Mouse (Mus musculus): ENCODE data around the gene Scarb2. TPM values are rescaled to one million over a fixed set of nuclear protein-coding genes. Genes with fewer than 3 reads are reported as not detected.

The Scarb2 gene
- polyA plus RNA-seq, 1 experiment, result 4.8 TPM

DNA sequence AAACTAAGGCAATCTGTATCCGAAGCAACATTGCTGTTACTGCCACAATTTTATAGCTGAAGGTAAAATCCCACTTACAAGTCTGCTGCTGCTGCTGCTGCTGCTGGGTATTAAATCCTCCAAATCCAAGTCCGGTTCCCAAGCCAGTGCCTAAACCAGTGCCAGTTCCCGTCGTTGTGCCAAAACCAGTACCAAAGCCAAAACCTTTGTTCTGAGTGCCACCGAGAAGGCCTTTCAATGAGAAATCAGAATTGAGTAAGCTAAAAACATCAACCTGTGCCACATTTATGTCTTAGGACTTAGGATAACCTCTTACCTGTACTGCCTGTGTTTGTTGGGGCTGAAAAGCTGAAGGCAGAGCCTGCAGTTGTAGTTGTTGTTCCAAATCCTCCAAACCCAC lies 75.9 kb downstream of the Scarb2 start:
- H3K27me3 ChIP-seq (replicated peaks), result no peaks in the 10 kb centered on the region

DNA sequence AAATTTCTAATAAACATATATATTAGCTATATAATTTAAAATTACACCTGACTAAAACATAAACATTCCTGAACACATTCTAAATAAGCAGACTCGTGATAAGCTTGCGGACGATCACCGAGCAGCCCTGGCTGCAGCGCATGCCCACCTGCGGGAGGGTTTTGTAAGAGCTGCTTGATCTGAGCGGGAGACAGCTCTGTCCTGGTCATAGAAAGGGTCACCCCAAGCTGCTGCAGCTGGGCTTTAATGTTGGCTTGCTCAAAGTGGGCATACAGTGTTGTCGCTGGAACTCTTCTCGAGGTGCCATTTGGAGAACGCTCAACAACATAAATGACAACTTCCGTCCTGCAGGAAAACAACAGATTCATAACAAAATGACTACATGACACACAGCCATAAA lies 82.5 kb downstream of the Scarb2 start:
- H3K4me3 ChIP-seq (replicated peaks), result no peak overlapping the region
- H3K9me3 ChIP-seq, result no peaks in the 10 kb centered on the region
- TF ChIP-seq FLI1 (IDR thresholded peaks at IDR 0.05; ENCODE audit: low read length), result no peak
- TF ChIP-seq GATA1 (IDR thresholded peaks at IDR 0.05; ENCODE audit: borderline replicate concordance, low read length), result no peak
- no peaks in the 10 kb centered on the region for H3K4me1 ChIP-seq
- peaks cover 97% of the 10 kb centered on the region for H3K36me3 ChIP-seq (replicated peaks; ENCODE audit: low read length)
- no peaks in the 10 kb centered on the region for H3K27me3 ChIP-seq (replicated peaks)

More for the DNA sequence above, 75.9 kb downstream of the Scarb2 start:
- Histone ChIP-seq H3K9me3 (no peaks in the 10 kb centered on the region), H3K4me1 (peaks cover 10% of the 10 kb centered on the region), H3K4me3 (replicated peaks) (no peak overlapping the region), H3K36me3 (replicated peaks; ENCODE audit: low read length) (peaks cover 52% of the 10 kb centered on the region)
- TF ChIP-seq GATA1 (IDR thresholded peaks at IDR 0.05; ENCODE audit: borderline replicate concordance, low read length) (no peak), FLI1 (IDR thresholded peaks at IDR 0.05; ENCODE audit: low read length) (no peak)

DNA sequence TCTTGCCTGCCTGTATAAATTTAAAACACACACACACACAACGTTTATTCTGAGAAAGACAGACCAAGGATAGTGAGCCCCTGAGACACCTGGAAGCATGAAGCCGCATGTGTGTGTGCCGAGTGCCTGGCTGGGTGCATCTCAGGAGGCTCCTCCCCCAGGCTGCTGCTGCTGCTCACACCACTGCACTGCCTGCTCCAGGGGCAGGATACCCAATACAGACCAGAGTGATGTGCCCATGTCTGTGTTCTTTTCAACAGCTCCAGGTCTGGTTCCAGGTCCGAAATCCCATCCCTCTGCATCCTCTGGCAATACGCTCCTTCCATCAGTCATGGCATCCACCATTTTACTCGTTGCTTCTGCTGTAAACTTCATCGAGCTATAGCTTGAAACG lies 92.7 kb downstream of the Scarb2 start:
- TF ChIP-seq GATA1 (IDR thresholded peaks at IDR 0.05; ENCODE audit: borderline replicate concordance, low read length), result no peak
- no peak for TF ChIP-seq FLI1 (IDR thresholded peaks at IDR 0.05; ENCODE audit: low read length)
- H3K4me1 ChIP-seq, result no peaks in the 10 kb centered on the region; the same call in 1 of the 2 replicates
- H3K4me3 ChIP-seq (replicated peaks), result no peak overlapping the region
- no peaks in the 10 kb centered on the region for H3K27me3 ChIP-seq (replicated peaks)
- H3K36me3 ChIP-seq (replicated peaks; ENCODE audit: low read length), result peaks cover 49% of the 10 kb centered on the region
- no peaks in the 10 kb centered on the region for H3K9me3 ChIP-seq

DNA sequence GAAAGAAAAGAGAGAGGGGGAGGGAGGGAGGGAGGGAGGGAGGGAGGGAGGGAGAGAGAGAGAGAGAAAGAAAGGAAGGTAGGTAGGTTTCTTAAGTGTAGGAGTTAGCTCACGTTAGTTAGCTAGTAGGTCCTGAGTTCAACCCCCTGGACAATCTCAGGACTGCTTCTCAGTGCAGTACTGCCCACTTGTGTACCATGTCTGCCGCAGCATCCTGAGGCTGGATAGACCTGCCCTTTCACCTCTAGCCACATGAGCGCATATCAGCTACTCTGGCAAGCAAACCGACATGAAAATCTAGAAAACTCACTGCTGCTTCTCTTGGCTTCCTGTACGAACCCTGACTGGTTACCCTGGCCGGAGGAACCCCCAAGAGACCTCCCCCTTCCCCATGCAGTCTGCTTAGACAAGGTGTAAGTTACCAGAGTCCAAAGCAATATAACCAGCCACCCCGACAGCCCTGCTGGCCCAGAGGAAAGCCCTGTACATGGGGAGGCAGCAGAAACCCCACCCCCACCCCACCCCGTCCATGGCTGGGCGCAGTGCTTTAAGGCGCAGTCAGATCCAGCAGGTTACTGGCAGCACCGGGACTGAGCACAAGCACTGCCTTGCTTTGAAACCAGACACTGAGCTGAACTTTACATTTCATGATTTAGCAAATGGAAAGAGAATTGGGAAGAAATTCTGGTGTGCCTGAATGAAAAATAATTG lies 93.2 kb downstream of the Scarb2 start:
- peaks cover 43% of the 10 kb centered on the region for H3K36me3 ChIP-seq (replicated peaks; ENCODE audit: low read length)
- no peak overlapping the region for H3K4me3 ChIP-seq (replicated peaks)
- H3K9me3 ChIP-seq, result no peaks in the 10 kb centered on the region
- H3K27me3 ChIP-seq (replicated peaks), result no peaks in the 10 kb centered on the region
- no peak for TF ChIP-seq FLI1 (IDR thresholded peaks at IDR 0.05; ENCODE audit: low read length)
- TF ChIP-seq GATA1 (IDR thresholded peaks at IDR 0.05; ENCODE audit: borderline replicate concordance, low read length), result no peak
- no peaks in the 10 kb centered on the region; the same call in 1 of the 2 replicates for H3K4me1 ChIP-seq

DNA sequence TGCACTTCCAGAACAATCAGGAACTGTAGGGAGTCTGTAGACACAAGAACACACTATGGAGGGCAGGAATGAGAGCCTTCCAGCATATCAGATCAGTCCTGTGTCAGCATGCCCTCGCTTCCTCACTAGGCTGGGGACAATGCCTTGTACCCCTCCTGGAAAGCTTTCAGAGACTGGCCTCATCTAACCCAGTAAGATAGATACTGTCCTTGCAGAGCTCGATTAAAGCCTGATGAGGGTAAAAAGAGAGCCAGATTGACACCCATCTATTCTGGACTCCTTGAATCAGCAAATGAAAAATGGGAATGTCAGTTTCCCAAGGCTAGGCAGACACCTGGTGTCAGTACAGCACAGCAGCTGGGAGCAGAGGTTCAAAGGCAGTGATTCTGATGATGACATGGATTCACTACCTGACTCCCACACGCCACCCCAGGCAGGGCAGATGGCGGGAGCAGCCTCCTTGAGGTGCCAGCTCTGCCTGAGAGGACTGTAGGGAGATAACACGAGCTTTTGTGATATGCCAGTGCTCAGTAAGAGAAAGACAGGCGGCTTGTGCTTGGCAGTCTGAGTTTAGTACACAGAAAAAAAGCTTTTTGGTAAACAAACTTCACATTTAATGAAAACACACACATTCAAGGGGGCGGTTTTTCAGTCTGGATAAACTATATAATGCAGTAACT lies 95.0 kb downstream of the Scarb2 start:
- TF ChIP-seq GATA1 (IDR thresholded peaks at IDR 0.05; ENCODE audit: borderline replicate concordance, low read length), result no peak
- TF ChIP-seq FLI1 (IDR thresholded peaks at IDR 0.05; ENCODE audit: low read length), result no peak
- no peaks in the 10 kb centered on the region for H3K9me3 ChIP-seq
- H3K4me3 ChIP-seq (replicated peaks), result no peak overlapping the region
- no peaks in the 10 kb centered on the region; the same call in 1 of the 2 replicates for H3K4me1 ChIP-seq
- H3K36me3 ChIP-seq (replicated peaks; ENCODE audit: low read length), result peaks cover 26% of the 10 kb centered on the region
- H3K27me3 ChIP-seq (replicated peaks), result no peaks in the 10 kb centered on the region

DNA sequence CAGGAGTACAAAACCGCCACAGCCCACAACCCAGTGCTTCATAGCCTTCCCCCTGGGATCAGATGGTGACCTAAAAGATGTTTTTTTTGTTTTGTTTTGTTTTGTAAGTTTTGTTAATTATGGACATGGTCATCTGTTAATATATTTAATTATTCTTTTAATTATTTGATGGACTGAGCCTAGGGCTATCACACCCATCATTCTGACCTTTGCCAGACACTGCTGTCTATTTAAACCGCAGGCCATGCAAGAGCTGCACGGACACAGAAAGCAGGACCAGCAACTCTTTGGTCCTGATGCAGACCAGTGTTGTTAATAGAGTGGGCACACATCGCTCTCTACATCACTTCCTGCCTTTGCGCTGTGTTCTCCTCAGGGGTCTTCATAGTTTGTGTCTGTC lies 96.1 kb downstream of the Scarb2 start:
- Histone ChIP-seq H3K4me3 (replicated peaks) (no peak overlapping the region), H3K27me3 (replicated peaks) (no peaks in the 10 kb centered on the region), H3K9me3 (no peaks in the 10 kb centered on the region), H3K4me1 (peaks cover 1% of the 10 kb centered on the region; the same call in 1 of the 2 replicates), H3K36me3 (replicated peaks; ENCODE audit: low read length) (peaks cover 19% of the 10 kb centered on the region)
- TF ChIP-seq FLI1 (IDR thresholded peaks at IDR 0.05; ENCODE audit: low read length), result no peak
- no peak for TF ChIP-seq GATA1 (IDR thresholded peaks at IDR 0.05; ENCODE audit: borderline replicate concordance, low read length)

DNA sequence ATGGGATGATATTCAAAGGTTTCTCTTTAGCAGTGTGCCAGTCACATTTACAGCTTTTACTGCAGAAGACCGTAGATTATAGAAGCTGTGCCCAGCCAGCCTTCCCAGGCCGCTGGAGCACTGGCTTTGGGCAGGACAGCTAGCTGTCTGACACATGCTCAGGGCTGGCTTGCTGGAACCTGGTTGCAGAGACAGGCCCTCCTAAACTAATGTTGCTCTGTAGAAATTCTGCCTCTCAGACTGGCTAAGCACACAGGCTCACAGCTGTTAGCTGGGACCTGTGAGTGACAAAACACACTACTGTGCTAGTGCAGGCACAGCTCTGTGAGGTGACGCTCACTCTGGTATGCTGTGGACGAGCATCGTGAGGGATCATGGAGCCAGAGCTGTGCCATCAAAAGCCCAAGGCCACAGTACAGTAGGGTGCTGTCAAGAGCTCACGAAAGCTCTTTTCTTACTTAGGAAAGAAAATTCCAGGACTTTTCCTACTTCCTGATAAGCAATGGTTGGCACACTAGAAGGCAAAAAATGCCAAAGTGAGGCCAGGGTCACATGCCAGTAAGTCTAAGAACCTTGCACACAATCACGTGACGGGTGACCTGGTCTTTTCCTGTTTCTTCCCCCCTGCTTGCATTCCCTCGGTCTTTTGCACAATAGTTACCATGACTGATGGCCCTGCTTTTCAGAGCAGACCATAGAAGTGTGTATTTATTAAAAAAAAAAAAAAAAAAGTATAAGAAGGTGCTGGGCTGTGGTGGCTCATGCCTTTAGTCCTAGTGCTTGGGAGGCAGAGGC lies 97.1 kb downstream of the Scarb2 start:
- no peak overlapping the region for H3K4me3 ChIP-seq (replicated peaks)
- H3K9me3 ChIP-seq, result no peaks in the 10 kb centered on the region
- H3K4me1 ChIP-seq, result peaks cover 7% of the 10 kb centered on the region; the same call in 1 of the 2 replicates
- peaks cover 11% of the 10 kb centered on the region for H3K36me3 ChIP-seq (replicated peaks; ENCODE audit: low read length)
- TF ChIP-seq FLI1 (IDR thresholded peaks at IDR 0.05; ENCODE audit: low read length) (no peak), GATA1 (IDR thresholded peaks at IDR 0.05; ENCODE audit: borderline replicate concordance, low read length) (no peak)
- H3K27me3 ChIP-seq (replicated peaks), result no peaks in the 10 kb centered on the region

DNA sequence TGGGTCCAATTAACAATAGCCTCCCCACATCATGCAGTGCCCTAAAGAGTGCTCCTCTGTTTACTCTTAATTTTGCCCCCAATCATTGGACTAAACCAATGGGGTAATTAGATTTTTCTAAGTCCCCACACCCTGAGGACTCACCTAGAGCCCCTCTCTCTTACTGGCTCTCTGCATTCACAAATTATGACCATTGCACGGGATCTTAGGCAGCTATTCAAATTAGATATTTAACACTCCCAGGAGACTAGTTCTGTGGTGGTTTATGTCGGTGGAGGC lies 102.3 kb downstream of the Scarb2 start:
- Histone ChIP-seq H3K27me3 (replicated peaks) (peaks cover 11% of the 10 kb centered on the region), H3K36me3 (replicated peaks; ENCODE audit: low read length) (no peaks in the 10 kb centered on the region), H3K4me1 (peaks cover 22% of the 10 kb centered on the region), H3K4me3 (replicated peaks) (no peak overlapping the region), H3K9me3 (no peaks in the 10 kb centered on the region)
- TF ChIP-seq FLI1 (IDR thresholded peaks at IDR 0.05; ENCODE audit: low read length), result no peak
- TF ChIP-seq GATA1 (IDR thresholded peaks at IDR 0.05; ENCODE audit: borderline replicate concordance, low read length), result no peak

DNA sequence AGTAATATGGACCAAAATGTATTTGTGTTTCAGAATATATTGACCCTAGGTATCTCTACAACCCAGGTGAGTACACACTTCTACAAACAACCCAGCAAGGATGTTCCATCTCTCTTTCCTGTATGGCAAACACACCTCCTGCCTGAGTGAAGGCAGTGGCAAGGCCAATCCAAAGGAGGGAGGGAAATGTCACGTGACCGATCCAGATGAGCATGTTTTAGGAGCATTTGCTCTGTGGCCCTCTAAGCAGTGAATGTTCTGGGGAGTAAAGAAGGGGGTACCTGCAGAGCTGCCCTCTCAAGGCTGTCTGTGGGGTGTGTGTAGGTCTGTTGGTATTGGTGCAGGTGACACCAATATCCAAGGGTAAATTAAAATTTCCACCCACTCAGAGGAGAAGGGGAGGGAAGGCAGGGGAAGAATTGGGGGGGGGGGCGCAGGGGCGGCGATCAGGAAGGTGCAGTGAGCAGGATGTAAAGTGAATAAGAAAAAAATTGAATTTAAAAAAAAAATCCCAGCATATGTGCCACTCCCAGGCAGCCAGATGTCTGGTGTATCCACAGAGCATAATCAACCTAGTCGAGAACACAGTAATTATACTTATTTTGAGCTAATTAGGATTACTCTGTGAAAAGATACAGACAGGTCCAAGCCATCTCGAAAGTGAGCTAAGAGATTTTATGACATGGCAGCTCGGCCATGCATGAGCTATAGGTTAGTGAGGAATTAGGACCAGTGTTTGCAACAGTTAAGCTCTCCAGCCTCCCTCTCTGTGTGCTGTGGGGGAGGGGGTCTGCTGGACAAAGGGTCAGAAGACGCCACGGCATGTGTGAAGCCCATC lies 102.9 kb downstream of the Scarb2 start:
- Histone ChIP-seq H3K27me3 (replicated peaks) (peaks cover 11% of the 10 kb centered on the region), H3K4me1 (peaks cover 22% of the 10 kb centered on the region), H3K9me3 (no peaks in the 10 kb centered on the region), H3K36me3 (replicated peaks; ENCODE audit: low read length) (no peaks in the 10 kb centered on the region), H3K4me3 (replicated peaks) (no peak overlapping the region)
- TF ChIP-seq GATA1 (IDR thresholded peaks at IDR 0.05; ENCODE audit: borderline replicate concordance, low read length) (no peak), FLI1 (IDR thresholded peaks at IDR 0.05; ENCODE audit: low read length) (no peak)

Data from megakaryocyte, embryonic 14.5 days (primary cell).